Mouse (Mus musculus) monocyte, adult 59 days (primary cell): ENCODE measurements around the gene Zfp664. TPM values are rescaled to one million over a fixed set of nuclear protein-coding genes. Genes with fewer than 3 reads are reported as not detected.

Experiments
- total RNA-seq, 2 experiments: library from RNA; stranded (reverse); gene quantifications; one replicate each; pipeline ENCODE4 v1.2.4; 2023

The Zfp664 gene
- 10 to 100 TPM; 11.9 to 12.1 TPM for total RNA-seq

DNA sequence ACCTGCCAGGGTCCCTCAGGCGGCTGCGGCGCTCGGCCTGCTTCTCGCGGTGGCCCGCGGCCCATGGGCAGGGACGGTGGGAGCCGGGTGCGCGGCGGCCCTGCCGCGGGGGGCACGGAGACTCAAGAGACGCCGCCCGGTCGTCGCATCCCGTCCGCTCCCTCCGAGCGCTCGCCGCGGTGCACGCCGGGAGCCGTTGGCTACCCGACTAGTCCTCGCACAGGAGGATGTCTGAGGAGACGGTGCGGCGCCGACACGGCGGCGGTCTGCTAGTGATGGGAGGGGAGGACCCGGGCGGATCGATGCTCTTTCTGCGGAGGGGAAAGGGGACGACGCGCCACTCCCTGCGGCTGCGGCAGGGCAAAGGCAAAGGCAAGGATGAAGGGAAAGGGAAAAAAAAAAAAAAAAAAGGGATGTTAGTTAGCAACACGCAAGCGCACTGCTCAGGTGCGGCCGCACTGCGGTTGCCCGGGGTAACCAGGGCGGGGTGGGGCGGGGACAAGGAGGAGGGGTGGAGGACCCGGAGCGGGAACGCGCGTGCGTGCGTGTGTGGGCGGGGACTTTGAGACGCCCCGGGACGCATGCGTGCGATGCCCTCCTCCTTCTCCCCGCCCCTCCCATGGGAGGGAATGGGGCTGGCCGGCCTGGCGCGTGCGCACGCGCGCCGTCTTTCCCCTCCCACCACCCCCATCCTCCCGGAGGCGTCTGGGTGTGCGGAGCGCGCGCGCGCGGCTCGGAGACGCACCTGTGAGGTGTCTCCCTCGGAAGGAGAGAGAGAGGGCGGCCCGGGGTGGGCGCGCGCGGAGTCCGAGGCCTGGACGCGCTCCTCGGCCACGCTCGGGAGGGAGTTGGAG, at the start of gene Zfp664, which contains the start of gene Ccdc92:
Zfp664 (plus strand) TSS at position 679 of the 854 bp plus-strand sequence.
Ccdc92 (minus strand) TSS at position 412 of the 854 bp plus-strand sequence.

Other genes starting within 250 kb of the Zfp664 start
- 10 to 100 TPM; 50.6 to 54.7 TPM for gene Atp6v0a2, start 234.1 kb upstream of the Zfp664 start, total RNA-seq
- gene Dnah10, start 137.6 kb upstream of the Zfp664 start, total RNA-seq, result not detected
- gene Ccdc92, start 267 bp upstream of the Zfp664 start, total RNA-seq, result under 1 TPM in 1 of 2 experiments, not detected in 1; 0.94 TPM
- not detected for gene Rflna, start 140.5 kb downstream of the Zfp664 start, total RNA-seq